Mouse (Mus musculus) midbrain, embryonic 12.5 days (tissue): ENCODE data around the gene Iqgap3. TPM values are rescaled to one million over a fixed set of nuclear protein-coding genes. Genes with fewer than 3 reads are reported as not detected.

Source experiments
- ATAC-seq: fragments of 200-750 bp; cut with Nextera tagmentation; 2 replicates; pipeline ENCODE4 v1.8.0; 2017; ENCODE audit warnings: low read depth, moderate TSS enrichment, moderate library complexity; ENCODE audit not compliant: low FRiP score
- H3K27ac ChIP-seq: fragments of 300-500 bp; sonication (generic); replicated peaks from 2 replicates; pipeline ENCODE4 v1.5.1; 2016; ENCODE audit warnings: mild to moderate bottlenecking
- H3K27me3 ChIP-seq: fragments of 300-500 bp; sonication (generic); 2 replicates; pipeline ENCODE4 v1.6.1; 2016; ENCODE audit warnings: mild to moderate bottlenecking
- H3K36me3 ChIP-seq: fragments of 300-500 bp; sonication (generic); 2 replicates; pipeline ENCODE4 v1.6.1; 2016
- H3K4me1 ChIP-seq: fragments of 300-500 bp; sonication (generic); 2 replicates; pipeline ENCODE4 v1.6.1; 2016
- H3K4me2 ChIP-seq: fragments of 300-500 bp; sonication (generic); replicated peaks from 2 replicates; pipeline ENCODE4 v1.6.1; 2016; ENCODE audit warnings: mild to moderate bottlenecking, moderate library complexity
- H3K4me3 ChIP-seq: fragments of 300-500 bp; sonication (generic); 2 replicates; pipeline ENCODE4 v1.5.1; 2016; ENCODE audit warnings: mild to moderate bottlenecking
- H3K9ac ChIP-seq: fragments of 300-500 bp; sonication (generic); replicated peaks from 2 replicates; pipeline ENCODE4 v1.6.1; 2016; ENCODE audit warnings: mild to moderate bottlenecking, moderate library complexity
- H3K9me3 ChIP-seq: fragments of 300-500 bp; sonication (generic); 2 replicates; pipeline ENCODE4 v1.6.1; 2016; ENCODE audit warnings: mild to moderate bottlenecking
- WGBS: fragments of 180-500 bp; shearing (Covaris S2); methylation state at CpG from one replicate; pipeline ENCODE4 v1.1.7; 2016; 5-methylcytosine and 5-hydroxymethylcytosine counted together
- polyA plus RNA-seq: library from polyadenylated mRNA; unstranded; fragments of >200 nt; fragmentation: Nextera tagmentation; extraction: Ambion mirVana; gene quantifications from 2 replicates; pipeline ENCODE4 v1.2.1, GENCODE M21; 2016

Iqgap3 gene
- polyA plus RNA-seq, 1 experiment from 2014 or later = 20.8 TPM

- Histone ChIP-seq H3K27me3 (peaks cover 18% of the 10 kb centered on the region), H3K4me1 (no peaks in the 10 kb centered on the region), H3K9me3 (no peaks in the 10 kb centered on the region), H3K27ac (no peak overlapping the region), H3K36me3 (no peaks in the 10 kb centered on the region), H3K4me3 (no peak overlapping the region), H3K4me2 (no peak overlapping the region), H3K9ac (no peak overlapping the region)
- WGBS = 87% methylated on average over 8 of the region's 8 CpGs
- no peak for ATAC-seq
Measured at GRCm38 (mm10) chr3:88074766-88075165, 7.0 kb upstream of the Iqgap3 start.

DNA sequence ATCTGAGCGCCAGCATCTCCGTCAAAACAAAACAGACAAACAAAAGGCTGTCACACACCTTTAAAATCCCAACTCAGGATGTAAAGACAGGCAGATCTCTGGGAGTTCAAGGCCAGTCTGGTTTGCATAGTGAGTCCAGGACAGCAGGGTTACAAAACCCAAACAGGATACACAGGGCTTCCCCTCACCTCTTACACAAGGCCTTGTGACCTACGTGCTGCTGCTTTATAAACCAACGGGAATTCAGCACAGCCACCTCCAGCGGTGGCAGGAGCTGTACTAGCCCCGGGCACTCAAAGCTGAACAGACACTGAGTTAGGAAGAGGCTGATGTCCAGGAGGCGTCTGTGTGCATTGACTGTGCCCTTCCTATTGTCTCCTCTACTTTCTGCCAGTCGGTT is 4.3 kb upstream of the Iqgap3 start:
- no peak overlapping the region for H3K27ac ChIP-seq
- 38% methylated on average over 8 of the region's 8 CpGs for WGBS
- no peaks in the 10 kb centered on the region for H3K36me3 ChIP-seq
- H3K9me3 ChIP-seq = no peaks in the 10 kb centered on the region
- no peak for ATAC-seq
- H3K4me1 ChIP-seq = peaks cover 9% of the 10 kb centered on the region
- peaks cover 8% of the 10 kb centered on the region; the same call in 1 of the 2 replicates for H3K27me3 ChIP-seq
- no peak overlapping the region for H3K4me2 ChIP-seq
- no peak overlapping the region for H3K4me3 ChIP-seq
- H3K9ac ChIP-seq = no peak overlapping the region

GRCm38 (mm10) chr3:88078204-88078603 is 3.6 kb upstream of the Iqgap3 start, which contains the start of gene Ttc24:
Gene Ttc24 (minus strand): TSS chr3:88078304.
- Histone ChIP-seq H3K4me3 (no peak within 1 kb of the TSS), H3K36me3 (no peaks in the 10 kb centered on the region), H3K4me2 (no peak within 1 kb of the TSS), H3K27me3 (peaks cover 8% of the 10 kb centered on the region; the same call in 1 of the 2 replicates), H3K9ac (0 out of 2 replicates have a peak within 1 kb of the TSS, but pooled peaks have one; percentile 15), H3K4me1 (peaks cover 16% of the 10 kb centered on the region), H3K9me3 (no peaks in the 10 kb centered on the region), H3K27ac (no peak within 1 kb of the TSS)
- WGBS = 79% methylated on average over 4 of the region's 4 CpGs
- no peak for ATAC-seq

DNA sequence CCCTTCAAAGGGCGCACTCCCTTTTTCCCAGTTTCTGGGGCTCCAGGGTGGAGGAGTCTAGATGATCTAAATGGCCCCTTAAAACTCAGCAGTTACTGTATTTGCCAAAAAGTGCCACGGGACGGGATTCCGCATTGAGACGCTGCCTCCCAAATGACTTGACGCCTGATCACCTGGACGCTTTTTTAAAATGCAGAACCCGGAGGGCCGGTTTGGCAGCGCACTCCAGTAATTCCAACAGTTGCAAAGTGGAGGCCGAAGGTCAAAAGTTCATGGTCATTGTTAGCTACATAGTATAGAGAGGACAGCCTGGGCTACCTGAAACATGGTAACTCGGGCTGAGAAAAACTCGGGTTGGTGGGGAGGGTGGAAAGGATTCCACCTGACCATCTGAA is 450 bp downstream of the Iqgap3 start:
- H3K27me3 ChIP-seq = no peaks in the 10 kb centered on the region
- 3% methylated on average over 13 of the region's 13 CpGs for WGBS
- no peak for ATAC-seq

DNA sequence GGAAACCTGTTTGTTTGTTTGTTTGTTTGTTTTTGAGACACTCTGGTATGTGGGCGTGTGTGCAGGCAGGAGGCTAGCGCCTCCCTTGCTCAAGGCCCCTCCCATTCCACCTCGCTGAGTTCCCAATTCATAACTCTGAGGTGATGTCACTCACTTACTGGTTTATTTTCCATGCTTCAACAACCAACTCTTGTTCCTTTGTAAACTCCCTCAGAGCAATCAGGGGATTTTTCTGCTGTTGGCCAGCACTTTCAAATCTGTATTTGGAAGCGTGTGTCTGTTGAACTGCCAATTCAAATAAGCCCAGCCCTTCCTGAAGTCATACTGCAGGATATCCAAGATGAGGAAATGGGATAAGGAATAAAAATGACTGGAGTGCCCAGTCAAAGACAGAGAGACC is 892 bp downstream of the Iqgap3 start:
- WGBS = 23% methylated on average over 4 of the region's 4 CpGs
- Histone ChIP-seq H3K4me3 (peak overlapping the region; percentile 52), H3K27ac (no peak overlapping the region), H3K9ac (peak overlapping the region; percentile 51; the same call in 1 of the 2 replicates), H3K27me3 (no peaks in the 10 kb centered on the region), H3K9me3 (no peaks in the 10 kb centered on the region), H3K4me2 (peak overlapping the region; percentile 69), H3K36me3 (0 out of 2 replicates have a peak, but pooled peaks cover 16% of the 10 kb centered on the region), H3K4me1 (peaks cover 17% of the 10 kb centered on the region)
- no peak for ATAC-seq

More for the DNA sequence above, 450 bp downstream of the Iqgap3 start:
- Histone ChIP-seq H3K4me2 (peak overlapping the region; percentile 69), H3K27ac (no peak overlapping the region), H3K36me3 (0 out of 2 replicates have a peak, but pooled peaks cover 16% of the 10 kb centered on the region), H3K9ac (peak overlapping the region; percentile 51), H3K9me3 (no peaks in the 10 kb centered on the region), H3K4me1 (peaks cover 17% of the 10 kb centered on the region), H3K4me3 (peak overlapping the region; percentile 52)

DNA sequence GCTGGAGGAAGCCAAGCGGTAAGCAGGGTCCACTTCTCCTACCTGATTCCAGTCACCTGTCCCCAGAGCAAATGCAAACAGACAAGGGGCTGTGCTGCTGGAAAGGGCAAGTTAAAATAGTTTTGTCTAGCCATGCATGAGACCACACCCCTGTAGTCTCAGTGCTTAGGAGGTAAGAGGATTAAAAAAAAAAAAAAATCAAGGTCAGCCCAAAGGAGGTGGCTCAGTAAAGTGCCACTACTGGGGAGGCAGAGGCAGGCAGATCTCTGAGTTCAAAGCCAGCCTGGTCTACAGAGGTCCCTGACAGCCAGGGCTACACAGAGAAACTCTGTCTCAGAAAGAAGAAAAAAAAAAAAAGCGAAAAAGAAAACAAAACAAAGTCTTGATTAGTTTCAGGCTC is 2.2 kb downstream of the Iqgap3 start:
- Histone ChIP-seq H3K27me3 (no peaks in the 10 kb centered on the region), H3K9ac (no peak overlapping the region), H3K4me2 (no peak overlapping the region), H3K27ac (no peak overlapping the region), H3K4me1 (peaks cover 17% of the 10 kb centered on the region), H3K36me3 (0 out of 2 replicates have a peak, but pooled peaks cover 20% of the 10 kb centered on the region), H3K4me3 (no peak overlapping the region), H3K9me3 (no peaks in the 10 kb centered on the region)
- ATAC-seq = no peak
- 86% methylated on average over 2 of the region's 2 CpGs for WGBS

DNA sequence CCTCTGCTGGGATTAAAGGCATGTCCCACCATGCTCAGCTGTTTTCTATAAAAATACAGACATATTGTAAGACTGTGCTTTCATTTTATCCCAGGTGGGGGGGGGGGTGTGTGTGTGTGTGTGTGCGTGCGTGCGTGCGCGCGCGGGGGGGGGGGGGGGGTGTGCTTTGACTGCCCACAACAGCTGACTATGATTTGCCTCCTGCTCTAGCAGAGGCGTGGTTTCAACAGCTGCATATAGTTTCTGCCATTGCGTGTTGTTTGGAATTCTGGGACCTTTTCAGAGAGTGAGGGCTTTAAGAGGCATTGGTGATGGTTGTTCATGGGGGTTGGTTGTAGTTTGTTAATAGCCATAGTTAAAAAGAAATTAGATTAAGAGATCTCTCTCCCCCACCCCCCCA is 3.7 kb downstream of the Iqgap3 start:
- Histone ChIP-seq H3K27me3 (no peaks in the 10 kb centered on the region), H3K4me1 (peaks cover 17% of the 10 kb centered on the region), H3K9me3 (no peaks in the 10 kb centered on the region), H3K9ac (no peak overlapping the region), H3K4me2 (no peak overlapping the region), H3K4me3 (no peak overlapping the region), H3K27ac (no peak overlapping the region), H3K36me3 (peaks cover 32% of the 10 kb centered on the region)
- 94% methylated on average over 3 of the region's 9 CpGs for WGBS
- no peak for ATAC-seq

- peaks cover 54% of the 10 kb centered on the region for H3K36me3 ChIP-seq
- H3K4me2 ChIP-seq = no peak overlapping the region
- H3K27ac ChIP-seq = no peak overlapping the region
- no peak overlapping the region for H3K4me3 ChIP-seq
- no peak for ATAC-seq
- no peaks in the 10 kb centered on the region for H3K9me3 ChIP-seq
- peaks cover 5% of the 10 kb centered on the region for H3K4me1 ChIP-seq
- no peak overlapping the region for H3K9ac ChIP-seq
- no peaks in the 10 kb centered on the region for H3K27me3 ChIP-seq
- WGBS = 84% methylated on average over 1 of the region's 1 CpGs
Measured at GRCm38 (mm10) chr3:88087688-88088087, 5.9 kb downstream of the Iqgap3 start.

DNA sequence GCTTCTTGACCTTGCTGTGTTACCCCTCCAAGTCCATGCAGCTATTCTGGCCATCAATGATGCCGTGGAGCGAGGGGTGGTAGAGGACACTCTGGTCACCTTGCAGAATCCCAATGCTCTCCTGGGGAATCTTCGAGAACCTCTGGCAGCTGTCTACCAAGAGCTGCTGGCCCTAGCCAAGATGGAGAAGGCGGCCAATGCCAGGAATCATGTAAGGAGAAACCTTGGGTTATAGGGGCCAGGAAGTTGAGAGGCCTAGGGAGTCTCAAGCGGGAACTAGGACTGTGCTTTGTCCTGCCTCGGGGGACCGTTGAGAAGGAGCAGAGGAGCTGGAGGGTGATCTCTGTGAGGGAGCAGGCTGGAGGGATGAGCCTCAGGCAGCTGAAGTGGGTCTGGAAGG is 8.3 kb downstream of the Iqgap3 start:
- 94% methylated on average over 7 of the region's 7 CpGs for WGBS
- no peaks in the 10 kb centered on the region for H3K9me3 ChIP-seq
- peaks cover 70% of the 10 kb centered on the region for H3K36me3 ChIP-seq
- H3K9ac ChIP-seq = no peak overlapping the region
- H3K4me3 ChIP-seq = no peak overlapping the region
- H3K4me2 ChIP-seq = no peak overlapping the region
- no peaks in the 10 kb centered on the region for H3K27me3 ChIP-seq
- no peaks in the 10 kb centered on the region for H3K4me1 ChIP-seq
- no peak overlapping the region for H3K27ac ChIP-seq
- ATAC-seq = no peak

GRCm38 (mm10) chr3:88090616-88091015 is 8.8 kb downstream of the Iqgap3 start:
- no peak for ATAC-seq
- Histone ChIP-seq H3K4me3 (no peak overlapping the region), H3K4me1 (no peaks in the 10 kb centered on the region), H3K4me2 (no peak overlapping the region), H3K27me3 (no peaks in the 10 kb centered on the region), H3K36me3 (peaks cover 69% of the 10 kb centered on the region), H3K27ac (no peak overlapping the region), H3K9me3 (no peaks in the 10 kb centered on the region), H3K9ac (no peak overlapping the region)
- WGBS = 95% methylated on average over 6 of the region's 6 CpGs

GRCm38 (mm10) chr3:88094126-88094525 is 12.4 kb downstream of the Iqgap3 start:
- Histone ChIP-seq H3K27ac (no peak overlapping the region), H3K4me3 (no peak overlapping the region), H3K4me1 (no peaks in the 10 kb centered on the region), H3K9ac (no peak overlapping the region), H3K36me3 (peaks cover 77% of the 10 kb centered on the region), H3K9me3 (no peaks in the 10 kb centered on the region), H3K27me3 (no peaks in the 10 kb centered on the region), H3K4me2 (no peak overlapping the region)
- WGBS = 89% methylated on average over 5 of the region's 5 CpGs
- ATAC-seq = no peak

DNA sequence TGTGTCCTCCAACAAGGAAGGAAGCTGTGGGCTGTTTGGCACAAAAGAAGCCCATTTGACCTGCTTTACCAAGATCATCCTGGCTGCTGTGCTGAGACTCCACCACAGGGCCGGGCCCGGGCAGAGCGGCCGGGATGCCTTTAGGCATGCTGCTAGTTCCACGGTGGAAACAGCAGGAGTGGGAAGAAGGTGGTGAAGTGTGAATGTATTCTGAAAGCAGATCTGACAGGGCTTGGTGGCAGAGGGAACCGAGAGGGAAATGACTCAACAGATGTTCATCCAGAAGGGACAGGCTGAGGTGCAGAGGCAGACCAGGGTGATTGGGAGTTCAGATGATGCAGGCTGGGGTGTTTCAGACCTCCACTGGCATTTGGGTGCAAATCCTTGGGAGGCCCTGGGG is 15.9 kb downstream of the Iqgap3 start:
- Histone ChIP-seq H3K4me2 (no peak overlapping the region), H3K36me3 (peaks cover 71% of the 10 kb centered on the region), H3K4me3 (no peak overlapping the region), H3K4me1 (no peaks in the 10 kb centered on the region), H3K9me3 (no peaks in the 10 kb centered on the region), H3K27me3 (no peaks in the 10 kb centered on the region), H3K9ac (no peak overlapping the region), H3K27ac (no peak overlapping the region)
- WGBS = 88% methylated on average over 6 of the region's 6 CpGs
- ATAC-seq = no peak

DNA sequence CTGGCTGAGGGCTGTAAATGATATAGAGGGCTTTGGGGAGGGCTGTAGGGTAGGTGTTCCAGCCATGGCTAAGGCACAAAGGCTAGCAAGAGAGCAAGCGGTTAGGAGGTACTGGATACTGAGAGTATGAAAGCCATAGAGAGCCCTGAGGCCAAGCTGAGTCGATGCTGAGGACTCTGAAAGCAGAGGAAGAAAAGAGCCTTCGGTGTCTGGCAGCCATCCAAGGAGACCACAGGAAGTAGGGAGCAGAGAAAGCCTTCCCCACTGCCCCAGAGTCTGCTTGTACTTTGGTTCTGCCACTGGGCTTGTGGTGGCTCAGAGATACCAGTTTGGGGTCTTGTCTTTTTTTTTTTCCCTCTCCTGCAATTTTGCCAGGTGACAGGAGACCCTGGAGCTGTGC is 18.5 kb downstream of the Iqgap3 start:
- Histone ChIP-seq H3K27me3 (no peaks in the 10 kb centered on the region), H3K4me1 (no peaks in the 10 kb centered on the region), H3K4me3 (no peak overlapping the region), H3K4me2 (no peak overlapping the region), H3K27ac (no peak overlapping the region), H3K9me3 (no peaks in the 10 kb centered on the region), H3K36me3 (peaks cover 74% of the 10 kb centered on the region), H3K9ac (no peak overlapping the region)
- WGBS = 90% methylated on average over 3 of the region's 3 CpGs
- no peak for ATAC-seq
